ENCODE assay signal across 8 mouse cellular contexts in genomic region chr4:141310191-141310606, GRCm38 (mm10). TPM values are rescaled to one million over a fixed set of nuclear protein-coding genes. Genes with fewer than 3 reads are reported as not detected.
DNase-seq lines count a peak whose midpoint lies in the region; ATAC-seq and TF ChIP-seq lines count a peak whose summit lies in the region.

No protein-coding gene starts in this region.

- H3K27me3 ChIP-seq in embryonic facial prominence, embryonic 14.5 days (replicated peaks; ENCODE audit: control insufficient read depth, insufficient read depth, low read length) = no peaks in the 10 kb centered on the region
- H3K27me3 ChIP-seq in lung, postnatal 0 days (replicated peaks; ENCODE audit: insufficient read depth, low read length) = no peaks in the 10 kb centered on the region

- peak; percentile 71 for TF ChIP-seq EP300 in lung, postnatal 0 days (IDR thresholded peaks at IDR 0.05)

- H3K4me1 ChIP-seq in embryonic facial prominence, embryonic 14.5 days (ENCODE audit: control insufficient read depth, insufficient read depth, low read length) = peaks cover 32% of the 10 kb centered on the region
- H3K4me1 ChIP-seq in lung, postnatal 0 days (ENCODE audit: insufficient read depth, low read depth, low read length) = peaks cover 25% of the 10 kb centered on the region

- no peaks in the 10 kb centered on the region for H3K36me3 ChIP-seq in embryonic facial prominence, embryonic 14.5 days (ENCODE audit: control insufficient read depth, insufficient read depth, low read length)
- H3K36me3 ChIP-seq in lung, postnatal 0 days (ENCODE audit: insufficient read depth, low read length) = peaks cover 15% of the 10 kb centered on the region

- H3K4me3 ChIP-seq in embryonic facial prominence, embryonic 14.5 days (ENCODE audit: low read depth, low read length) = no peak overlapping the region
- no peak overlapping the region for H3K4me3 ChIP-seq in lung, postnatal 0 days (ENCODE audit: low read depth, low read length)

- peak overlapping the region; percentile 15; the same call in 1 of the 2 replicates for H3K4me2 ChIP-seq in embryonic facial prominence, embryonic 14.5 days (ENCODE audit: low read depth, low read length)
- no peak overlapping the region for H3K4me2 ChIP-seq in lung, postnatal 0 days (replicated peaks; ENCODE audit: low read depth, low read length)

- ATAC-seq in embryonic facial prominence, embryonic 14.5 days (ENCODE audit: low read depth) = peak; percentile 73; the same call in 1 of the 2 replicates
- ATAC-seq in lung, postnatal 0 days = peak; percentile 69
- ATAC-seq in erythroid progenitor cell, adult 5-6 weeks (replicated peaks; ENCODE audit: low FRiP score, poor library complexity, severe bottlenecking) = no peak

- H3K9ac ChIP-seq in embryonic facial prominence, embryonic 14.5 days (ENCODE audit: low read depth, low read length) = peak overlapping the region; percentile 30; the same call in 1 of the 2 replicates
- H3K9ac ChIP-seq in lung, postnatal 0 days (replicated peaks; ENCODE audit: low read depth) = no peak overlapping the region

- DNase-seq in ovary, adult 18-20 months (ENCODE audit: low spot score) = peak; percentile 56
- DNase-seq in ovary, postnatal 36 days (ENCODE audit: low spot score) = no peak
- peak; percentile 89 for DNase-seq in embryonic facial prominence, embryonic 14.5 days (ENCODE audit: low spot score)
- peak; percentile 69 for DNase-seq in kidney, adult 9 months
- peak; percentile 86 for DNase-seq in lung, postnatal 0 days (ENCODE audit: low spot score)
- DNase-seq in cerebellum, adult 11-12 months = no peak
- DNase-seq in frontal cortex, postnatal 25 days (ENCODE audit: low spot score in 2 of 2) = no peak

- peak overlapping the region; percentile 39 for H3K27ac ChIP-seq in embryonic facial prominence, embryonic 14.5 days (replicated peaks; ENCODE audit: low read depth, low read length)
- H3K27ac ChIP-seq in lung, postnatal 0 days (ENCODE audit: low read length) = peak overlapping the region; percentile 71

- 10% methylated on average over 8 of the region's 8 CpGs for WGBS in embryonic facial prominence, embryonic 14.5 days
- 13% methylated on average over 8 of the region's 8 CpGs for WGBS in lung, postnatal 0 days

- H3K9me3 ChIP-seq in embryonic facial prominence, embryonic 14.5 days (ENCODE audit: control insufficient read depth, low read length) = no peaks in the 10 kb centered on the region
- H3K9me3 ChIP-seq in lung, postnatal 0 days (ENCODE audit: low read length) = no peaks in the 10 kb centered on the region

- TF ChIP-seq CTCF in lung, postnatal 0 days (IDR thresholded peaks at IDR 0.05) = no peak

RNA-seq across cellular contexts. Expression of gene Epha2, which starts 9.2 kb away (rescaled TPM):
- 2.1 and 4.2 TPM in 2 replicates for polyA plus RNA-seq in embryonic facial prominence, embryonic 14.5 days (2014; fragmentation: Nextera tagmentation; extraction: Ambion mirVana)
- polyA plus RNA-seq in lung, postnatal 0 days (2015; fragmentation: Nextera tagmentation; extraction: Ambion mirVana) = 9.7 and 10.3 TPM in 2 replicates
- total RNA-seq in erythroid progenitor cell, adult 5-6 weeks (2015; ENCODE audit: low replicate concordance) = 1.3 TPM in 1 of 2 replicates, not detected in the other
- 0.39 TPM in 1 of 2 replicates, not detected in the other for total RNA-seq in erythroid progenitor cell, adult 5-6 weeks (2017; ENCODE audit: low replicate concordance)

RNA-seq across cellular contexts. Expression of gene Fam131c, which starts 57.8 kb away (rescaled TPM):
- 2.2 and 2.9 TPM in 2 replicates for polyA plus RNA-seq in embryonic facial prominence, embryonic 14.5 days (2014; fragmentation: Nextera tagmentation; extraction: Ambion mirVana)
- polyA plus RNA-seq in lung, postnatal 0 days (2015; fragmentation: Nextera tagmentation; extraction: Ambion mirVana) = 0.79 and 0.83 TPM in 2 replicates
- not detected in 2 replicates for total RNA-seq in erythroid progenitor cell, adult 5-6 weeks (2015; ENCODE audit: low replicate concordance)
- total RNA-seq in erythroid progenitor cell, adult 5-6 weeks (2017; ENCODE audit: low replicate concordance) = not detected in 2 replicates

Comparison
In these comparisons a context has a peak if more than half of its experiments do, and no peak if none do; other contexts are left out.
1. DNase-seq: peak in ovary, adult 18-20 months (single experiment), embryonic facial prominence, embryonic 14.5 days (single experiment), kidney, adult 9 months (single experiment) and lung, postnatal 0 days (single experiment); none in ovary, postnatal 36 days (single experiment), cerebellum, adult 11-12 months (single experiment) and frontal cortex, postnatal 25 days (0 of 2).